8 mouse cellular contexts compared by ENCODE assay signal in the genomic region with DNA sequence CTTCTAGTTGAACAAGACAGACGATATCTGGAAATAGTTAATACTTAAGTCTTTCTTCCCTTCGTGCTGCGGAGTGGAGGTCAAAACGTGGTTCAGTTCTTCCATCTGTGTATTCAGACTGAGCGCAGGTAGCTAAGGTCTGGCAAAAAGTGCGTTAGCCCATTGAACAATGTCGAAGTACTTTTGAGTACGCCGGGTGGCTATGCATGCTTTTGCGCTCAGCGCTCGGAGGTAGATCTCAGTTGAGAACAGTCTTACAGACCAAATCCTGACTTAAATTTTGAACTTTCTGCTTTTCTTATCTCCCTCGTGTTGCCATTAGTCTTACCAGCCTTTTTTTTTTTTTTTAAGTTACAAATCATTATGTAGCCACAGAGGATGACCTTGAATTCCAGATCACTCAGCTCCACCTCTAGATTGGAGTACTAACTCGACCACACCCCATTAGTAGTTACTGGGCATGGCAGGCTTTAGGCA. TPM values are rescaled to one million over a fixed set of nuclear protein-coding genes. Genes with fewer than 3 reads are reported as not detected.
DNase-seq lines count a peak whose midpoint lies in the region; ATAC-seq and TF ChIP-seq lines count a peak whose summit lies in the region.

No protein-coding gene starts in this region.

- peak overlapping the region; percentile 100 for H3K27ac ChIP-seq in lung, postnatal 0 days (ENCODE audit: low read length)
- H3K27ac ChIP-seq in midbrain, embryonic 12.5 days (replicated peaks): no peak overlapping the region

- peak; percentile 48 for DNase-seq in lung, postnatal 0 days (ENCODE audit: low spot score)
- DNase-seq in lung, postnatal 25 days (ENCODE audit: low spot score): no peak
- peak; percentile 12 to 38 for DNase-seq in kidney, adult 8-10 months
- no peak for DNase-seq in gastrocnemius, postnatal 36 days
- DNase-seq in urinary bladder, postnatal 25 days (ENCODE audit: low spot score): no peak

- intact Hi-C loops in gastrocnemius, postnatal 36 days (cut with DNase I): no loop called here

- no peak for TF ChIP-seq CTCF in lung, postnatal 0 days (IDR thresholded peaks at IDR 0.05)

- TF ChIP-seq EP300 in lung, postnatal 0 days (IDR thresholded peaks at IDR 0.05): no peak

- WGBS in lung, postnatal 0 days: under 1% methylated on average over 14 of the region's 14 CpGs
- WGBS in midbrain, embryonic 12.5 days: under 1% methylated on average over 14 of the region's 14 CpGs

- peaks cover 12% of the 10 kb centered on the region; the same call in 1 of the 2 replicates for H3K4me1 ChIP-seq in lung, postnatal 0 days (ENCODE audit: insufficient read depth, low read depth, low read length)
- peaks cover 28% of the 10 kb centered on the region for H3K4me1 ChIP-seq in midbrain, embryonic 12.5 days

- peak overlapping the region; percentile 95 for H3K4me2 ChIP-seq in lung, postnatal 0 days (replicated peaks; ENCODE audit: low read depth, low read length)
- H3K4me2 ChIP-seq in midbrain, embryonic 12.5 days (replicated peaks): peak overlapping the region; percentile 98

- no peak for ATAC-seq in lung, postnatal 0 days
- peak; percentile 52 for ATAC-seq in erythroblast, adult 5-6 weeks (replicated peaks; ENCODE audit: low FRiP score, poor library complexity, severe bottlenecking)
- no peak for ATAC-seq in midbrain, embryonic 12.5 days (ENCODE audit: low FRiP score, low read depth)
- no peak for ATAC-seq in monocyte, adult 5-6 weeks (replicated peaks; ENCODE audit: insufficient number of reproducible peaks, low FRiP score, low TSS enrichment, poor library complexity, severe bottlenecking)

- H3K36me3 ChIP-seq in lung, postnatal 0 days (ENCODE audit: insufficient read depth, low read length): no peaks in the 10 kb centered on the region
- no peaks in the 10 kb centered on the region for H3K36me3 ChIP-seq in midbrain, embryonic 12.5 days

- H3K4me3 ChIP-seq in lung, postnatal 0 days (ENCODE audit: low read depth, low read length): peak overlapping the region; percentile 97
- peak overlapping the region; percentile 99 for H3K4me3 ChIP-seq in midbrain, embryonic 12.5 days

- H3K9ac ChIP-seq in lung, postnatal 0 days (replicated peaks; ENCODE audit: low read depth): peak overlapping the region; percentile 98; the same call in 1 of the 2 replicates
- peak overlapping the region; percentile 92 for H3K9ac ChIP-seq in midbrain, embryonic 12.5 days (replicated peaks)

- no peaks in the 10 kb centered on the region for H3K27me3 ChIP-seq in lung, postnatal 0 days (replicated peaks; ENCODE audit: insufficient read depth, low read length)
- H3K27me3 ChIP-seq in midbrain, embryonic 12.5 days: no peaks in the 10 kb centered on the region

- no peaks in the 10 kb centered on the region for H3K9me3 ChIP-seq in lung, postnatal 0 days (ENCODE audit: low read length)
- H3K9me3 ChIP-seq in midbrain, embryonic 12.5 days: no peaks in the 10 kb centered on the region

RNA-seq across cellular contexts. Expression of gene Hnrnpf, which starts 8.3 kb away (rescaled TPM):
- 393 and 433 TPM in 2 replicates for polyA plus RNA-seq in lung, postnatal 0 days (2015; fragmentation: Nextera tagmentation; extraction: Ambion mirVana)
- 169 and 187 TPM in 2 replicates for total RNA-seq in erythroblast, adult 5-6 weeks (2015; ENCODE audit: low replicate concordance)
- total RNA-seq in erythroblast, adult 5-6 weeks (2017; ENCODE audit: low replicate concordance): 279 and 303 TPM in 2 replicates
- polyA plus RNA-seq in midbrain, embryonic 12.5 days (2016; fragmentation: Nextera tagmentation; extraction: Ambion mirVana): 518 and 521 TPM in 2 replicates
- total RNA-seq in monocyte, adult 5-6 weeks (2017): 1,228 to 1,583 TPM (median 1,384 TPM) in 3 replicates
- total RNA-seq in gastrocnemius, postnatal 36 days (2021): 10 to 100 TPM; 83.2 to 98.9 TPM

RNA-seq across cellular contexts. Expression of gene Fxyd4, which starts 29.0 kb away (rescaled TPM):
- polyA plus RNA-seq in lung, postnatal 0 days (2015; fragmentation: Nextera tagmentation; extraction: Ambion mirVana): 12.4 and 19.8 TPM in 2 replicates
- total RNA-seq in erythroblast, adult 5-6 weeks (2015; ENCODE audit: low replicate concordance): not detected in 2 replicates
- not detected in 2 replicates for total RNA-seq in erythroblast, adult 5-6 weeks (2017; ENCODE audit: low replicate concordance)
- 1.8 and 3.0 TPM in 2 replicates for polyA plus RNA-seq in midbrain, embryonic 12.5 days (2016; fragmentation: Nextera tagmentation; extraction: Ambion mirVana)
- not detected in 3 replicates for total RNA-seq in monocyte, adult 5-6 weeks (2017)
- not detected for total RNA-seq in gastrocnemius, postnatal 36 days (2021)

RNA-seq across cellular contexts. Expression of gene Zfp239, which starts 46.6 kb away (rescaled TPM):
- 0.97 and 1.3 TPM in 2 replicates for polyA plus RNA-seq in lung, postnatal 0 days (2015; fragmentation: Nextera tagmentation; extraction: Ambion mirVana)
- total RNA-seq in erythroblast, adult 5-6 weeks (2015; ENCODE audit: low replicate concordance): not detected in 2 replicates
- 0.77 and 0.98 TPM in 2 replicates for total RNA-seq in erythroblast, adult 5-6 weeks (2017; ENCODE audit: low replicate concordance)
- polyA plus RNA-seq in midbrain, embryonic 12.5 days (2016; fragmentation: Nextera tagmentation; extraction: Ambion mirVana): 11.4 and 12.7 TPM in 2 replicates
- 0.19 to 1.1 TPM in 2 of 3 replicates, not detected in the other for total RNA-seq in monocyte, adult 5-6 weeks (2017)
- under 1 TPM; 0.23 to 0.37 TPM for total RNA-seq in gastrocnemius, postnatal 36 days (2021)

Comparison
In these comparisons a context has a peak if more than half of its experiments do, and no peak if none do; other contexts are left out.
1. DNase-seq: peak in lung, postnatal 0 days (single experiment) and kidney, adult 8-10 months (2 of 2); none in lung, postnatal 25 days (single experiment), gastrocnemius, postnatal 36 days (0 of 2) and urinary bladder, postnatal 25 days (single experiment).